Mouse (Mus musculus) lung, postnatal 0 days (tissue): ENCODE results near the gene Btbd1.

Experiments
- CTCF ChIP-seq: IDR thresholded peaks from 2 replicates; pipeline ENCODE4 v1.5.1; 2016; ENCODE audit warnings: antibody characterized with exemption, mild to moderate bottlenecking
- EP300 ChIP-seq: IDR thresholded peaks from 2 replicates; pipeline ENCODE4 v1.6.1; 2016; ENCODE audit warnings: antibody characterized with exemption, mild to moderate bottlenecking, control low read depth

DNA sequence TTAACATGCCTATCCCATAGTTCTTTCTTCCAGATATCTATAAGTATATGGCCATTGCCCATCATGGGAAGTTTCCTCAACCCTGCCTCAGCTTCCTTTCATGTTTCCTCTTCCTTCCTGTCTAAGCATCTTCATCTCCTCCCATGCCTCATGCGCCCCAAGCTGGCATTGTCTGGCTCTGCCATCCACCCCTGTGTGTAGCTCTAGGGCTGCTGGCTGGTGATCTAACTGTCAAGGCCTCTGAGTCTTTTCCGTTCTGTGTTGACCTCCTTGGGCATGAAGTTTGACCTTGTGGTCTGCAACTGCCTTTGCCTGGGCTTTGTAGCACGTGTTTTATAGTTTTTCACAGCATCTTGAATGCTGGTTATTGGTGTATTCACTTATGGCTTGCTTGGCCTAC, 16.1 kb upstream of the Btbd1 start:
- no peak for TF ChIP-seq CTCF
- no peak for TF ChIP-seq EP300
